Mouse (Mus musculus) embryonic fibroblast, embryonic 13.5 days (primary cell): ENCODE measurements around the gene Cd9. TPM values are rescaled to one million over a fixed set of nuclear protein-coding genes. Genes with fewer than 3 reads are reported as not detected.

Source experiments
- H3K27ac ChIP-seq: 2 replicates; pipeline ENCODE4 v1.5.1; 2012; ENCODE audit warnings: low read length, control low read depth, inconsistent platforms; ENCODE audit not compliant: insufficient read depth
- H3K4me1 ChIP-seq: 2 replicates; pipeline ENCODE4 v1.6.1; 2011; ENCODE audit warnings: low read length; ENCODE audit not compliant: control insufficient read depth, insufficient read depth
- H3K4me3 ChIP-seq: 2 replicates; pipeline ENCODE4 v1.5.1; 2011; ENCODE audit warnings: mild to moderate bottlenecking, control low read depth, low read length; ENCODE audit not compliant: insufficient read depth
- CTCF ChIP-seq: IDR thresholded peaks from 2 replicates; pipeline ENCODE4 v1.5.1; 2011; ENCODE audit warnings: mild to moderate bottlenecking, control low read depth, low read length, moderate library complexity, borderline replicate concordance; ENCODE audit not compliant: insufficient read depth
- POLR2A ChIP-seq: IDR thresholded peaks from 2 replicates; pipeline ENCODE4 v1.6.1; 2011; ENCODE audit warnings: low read depth, mild to moderate bottlenecking, control low read depth, low read length, moderate library complexity
- polyA plus RNA-seq: library from polyadenylated mRNA; stranded (reverse); fragments of >200 nt; gene quantifications from 2 replicates; pipeline ENCODE4 v1.2.4, GENCODE M21; 2011; ENCODE audit warnings: low read depth; ENCODE audit not compliant: missing spikeins, insufficient read length

The Cd9 gene
- polyA plus RNA-seq, 1 experiment, result 170 TPM

DNA sequence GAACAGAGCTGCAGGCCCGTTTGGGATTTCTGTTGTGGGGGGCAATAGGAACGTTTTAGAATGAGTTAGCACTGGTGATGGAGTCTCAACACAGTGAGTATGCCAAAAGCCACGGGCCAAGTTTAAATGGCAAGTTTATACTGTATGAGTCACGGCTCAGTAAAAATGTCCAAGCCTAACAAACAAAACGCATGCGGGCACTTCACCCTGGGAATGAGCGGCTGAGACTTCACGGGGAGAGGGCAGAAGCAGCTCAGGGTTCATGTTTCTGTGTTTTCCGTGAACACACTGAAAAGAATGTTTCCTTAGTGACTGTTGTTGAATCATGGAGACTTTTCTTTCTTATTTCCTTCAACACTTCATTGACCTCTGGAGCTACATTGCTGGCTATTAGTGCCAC, 81.3 kb downstream of the Cd9 start:
- Histone ChIP-seq H3K4me1 (0 out of 2 replicates have a peak, but pooled peaks cover 6% of the 10 kb centered on the region), H3K27ac (peak overlapping the region; percentile 45), H3K4me3 (no peak overlapping the region)
- TF ChIP-seq POLR2A (no peak), CTCF (no peak)

DNA sequence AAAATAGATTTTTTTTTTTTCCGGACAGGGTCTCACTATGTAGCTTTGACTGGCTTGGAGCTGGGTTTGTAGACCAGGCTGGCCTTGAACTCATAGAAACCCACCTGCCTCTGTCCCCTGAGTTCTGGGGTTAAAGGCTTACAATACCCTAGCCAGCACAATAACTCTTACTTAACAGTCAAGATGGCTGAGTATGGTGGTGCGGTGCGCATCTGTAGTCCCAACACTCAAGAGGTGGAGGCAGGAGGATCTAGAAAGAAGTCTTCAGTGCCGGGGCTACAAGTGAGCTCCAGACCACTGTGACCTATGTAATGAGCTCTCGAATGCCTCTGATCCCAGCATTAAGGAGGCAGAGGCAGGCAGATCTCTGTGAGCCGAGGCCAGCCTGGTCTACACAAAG, 82.9 kb downstream of the Cd9 start:
- Histone ChIP-seq H3K27ac (no peak overlapping the region), H3K4me1 (0 out of 2 replicates have a peak, but pooled peaks cover 6% of the 10 kb centered on the region), H3K4me3 (no peak overlapping the region)
- TF ChIP-seq POLR2A (no peak), CTCF (no peak)

DNA sequence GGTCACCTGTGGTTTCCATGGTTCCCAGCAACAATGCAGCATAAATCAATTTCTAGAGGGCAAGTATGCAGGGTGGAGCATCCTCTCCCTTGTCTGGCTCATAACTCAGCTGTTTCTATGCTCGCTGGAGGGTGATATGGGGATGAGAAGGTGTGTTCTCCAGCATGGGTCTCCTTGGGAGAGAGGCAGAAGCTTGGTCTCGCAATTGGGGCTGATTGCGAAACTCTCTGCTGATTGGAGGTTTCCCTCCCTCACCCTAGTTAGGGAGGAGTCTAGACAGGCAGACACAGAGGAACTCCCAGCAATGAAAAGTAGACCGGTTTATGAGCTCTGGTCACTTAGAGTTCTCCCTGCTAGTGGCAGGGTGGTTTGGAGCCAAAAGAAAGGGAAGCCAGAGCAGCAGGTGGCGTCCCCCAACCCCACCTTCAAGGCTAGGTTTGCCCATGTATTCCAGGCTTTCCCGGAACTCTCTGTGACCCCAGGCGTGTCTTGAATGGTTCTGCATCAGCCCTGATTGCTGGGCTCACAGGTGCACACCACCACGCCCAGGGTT, 83.5 kb downstream of the Cd9 start:
- no peak for TF ChIP-seq CTCF
- no peak for TF ChIP-seq POLR2A
- Histone ChIP-seq H3K4me3 (no peak overlapping the region), H3K4me1 (0 out of 2 replicates have a peak, but pooled peaks cover 6% of the 10 kb centered on the region), H3K27ac (no peak overlapping the region)

DNA sequence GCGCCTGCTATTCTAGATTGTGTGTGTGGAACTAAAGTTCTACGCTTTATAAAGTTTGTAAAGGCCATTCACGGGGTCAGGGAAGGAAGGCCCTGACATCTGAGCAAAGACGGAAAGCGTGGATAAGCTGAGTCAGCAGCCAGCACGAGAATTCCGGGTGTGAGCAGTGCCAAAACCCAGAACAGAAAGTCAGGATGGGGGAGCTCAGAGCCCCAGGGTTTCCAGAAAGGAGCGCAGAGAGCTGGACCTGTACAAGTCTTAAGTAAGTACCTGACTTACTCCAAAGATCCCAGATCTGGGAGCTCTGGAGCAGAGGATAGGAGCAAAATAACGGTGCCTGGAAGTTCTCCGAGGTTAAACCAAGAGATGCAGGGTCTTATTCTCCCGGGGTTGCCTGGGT, 84.0 kb downstream of the Cd9 start:
- H3K4me1 ChIP-seq, result 0 out of 2 replicates have a peak, but pooled peaks cover 6% of the 10 kb centered on the region
- TF ChIP-seq POLR2A, result no peak
- no peak for TF ChIP-seq CTCF
- no peak overlapping the region for H3K27ac ChIP-seq
- no peak overlapping the region for H3K4me3 ChIP-seq

Other genes starting within 250 kb of the Cd9 start
- gene Tuba3a, start 208.7 kb downstream of the Cd9 start, polyA plus RNA-seq, result not detected in 2 replicates
- gene Ltbr, start 180.9 kb downstream of the Cd9 start, polyA plus RNA-seq, result 67.1 and 77.6 TPM in 2 replicates
- gene Scnn1a, start 174.1 kb downstream of the Cd9 start, polyA plus RNA-seq, result 0.48 and 0.70 TPM in 2 replicates
- 126 and 140 TPM in 2 replicates for gene Tnfrsf1a, start 145.4 kb downstream of the Cd9 start, polyA plus RNA-seq
- gene Plekhg6, start 114.0 kb downstream of the Cd9 start, polyA plus RNA-seq, result 0.15 TPM in 1 of 2 replicates, not detected in the other
- gene Vwf, start 52.0 kb upstream of the Cd9 start, polyA plus RNA-seq, result 0.15 TPM in 1 of 2 replicates, not detected in the other
- gene Ano2, start 195.6 kb upstream of the Cd9 start, polyA plus RNA-seq, result not detected in 2 replicates